Mouse (Mus musculus) left cerebral cortex, postnatal 25 days (tissue): ENCODE results near the gene Adprh. TPM values are rescaled to one million over a fixed set of nuclear protein-coding genes. Genes with fewer than 3 reads are reported as not detected.

Source experiments
- DNase-seq, 2 experiments: peaks; one replicate each; pipeline ENCODE4 v3.0.0; 2022; ENCODE audit warnings: low spot score in 2 of 2, mixed read lengths in 1 of 2
- intact Hi-C: fragments of 180-260 bp; cut with DNase I; formaldehyde crosslinking; loops from one replicate; pipeline ENCODE4 v1.15.1; 2025
- total RNA-seq, 2 experiments: library from RNA; stranded (reverse); gene quantifications; 2 replicates each; pipeline ENCODE4 v1.2.3; 2021

Gene Adprh
- total RNA-seq, 2 experiments from 2014 or later = 58.3 to 61.1 TPM

GRCm38 (mm10) chr16:38467917-38468705 lies 15.6 kb upstream of the Adprh start:
- intact Hi-C loops = no loop called here
- DNase-seq = no peak

GRCm38 (mm10) chr16:38467091-38467916 lies 14.8 kb upstream of the Adprh start:
- intact Hi-C loops = no loop called here
- DNase-seq = no peak

GRCm38 (mm10) chr16:38466089-38466488 lies 13.6 kb upstream of the Adprh start:
- intact Hi-C loops = no loop called here
- no peak for DNase-seq

- no peak for DNase-seq
- intact Hi-C loops = no loop called here
Observed at GRCm38 (mm10) chr16:38463305-38463704, 10.8 kb upstream of the Adprh start.

GRCm38 (mm10) chr16:38462161-38462560 lies 9.7 kb upstream of the Adprh start:
- no peak for DNase-seq
- intact Hi-C loops = no loop called here

- intact Hi-C loops = no loop called here
- no peak for DNase-seq
Observed at GRCm38 (mm10) chr16:38461749-38462148, 9.2 kb upstream of the Adprh start.

- intact Hi-C loops = no loop called here
- no peak for DNase-seq
Observed at GRCm38 (mm10) chr16:38459990-38460389, 7.5 kb upstream of the Adprh start.

GRCm38 (mm10) chr16:38458600-38459280 lies 6.2 kb upstream of the Adprh start:
- DNase-seq = no peak
- intact Hi-C loops = no loop called here

GRCm38 (mm10) chr16:38456812-38457567 lies 4.5 kb upstream of the Adprh start:
- intact Hi-C loops = no loop called here
- no peak for DNase-seq

GRCm38 (mm10) chr16:38455511-38456418 lies 3.3 kb upstream of the Adprh start, which contains the start of gene Cd80:
Cd80 (plus strand) TSS chr16:38455561.
- no peak for DNase-seq
- intact Hi-C loops = no loop called here

- intact Hi-C loops = no loop called here
- no peak for DNase-seq
Observed at GRCm38 (mm10) chr16:38454533-38455254, 2.2 kb upstream of the Adprh start.

- DNase-seq = no peak
- intact Hi-C loops = loop anchor here (2.0 kb wide), 2 partner anchors 87 to 107 kb away; partner anchors contain the start of genes Cox17 and Gm21987
Observed at GRCm38 (mm10) chr16:38453952-38454351, 1.4 kb upstream of the Adprh start.

- intact Hi-C loops = loop anchor here (2.0 kb wide), 2 partner anchors 86 to 106 kb away; partner anchors contain the start of genes Cox17 and Gm21987
- no peak for DNase-seq
Observed at GRCm38 (mm10) chr16:38453203-38453553, 675 bp upstream of the Adprh start.

GRCm38 (mm10) chr16:38451421-38452205 lies 890 bp downstream of the Adprh start:
- no peak for DNase-seq
- intact Hi-C loops = loop anchor here (2.0 kb wide), 2 partner anchors 85 to 105 kb away; partner anchors contain the start of genes Cox17 and Gm21987

- DNase-seq = no peak
- intact Hi-C loops = no loop called here
Observed at GRCm38 (mm10) chr16:38450707-38451106, 1.8 kb downstream of the Adprh start.

GRCm38 (mm10) chr16:38448458-38448857 lies 4.0 kb downstream of the Adprh start:
- intact Hi-C loops = no loop called here
- no peak for DNase-seq

GRCm38 (mm10) chr16:38447366-38447765 lies 5.1 kb downstream of the Adprh start:
- no peak for DNase-seq

More at GRCm38 (mm10) chr16:38447366-38447765, 5.1 kb downstream of the Adprh start:
- intact Hi-C loops = no loop called here
